8 mouse cellular contexts compared by ENCODE assay signal in genomic region chr1:162186470-162187351, GRCm38 (mm10).
DNase-seq lines count a peak whose midpoint lies in the region; ATAC-seq lines count a peak whose summit lies in the region.

No protein-coding gene starts in this region.

- H3K27me3 ChIP-seq in forebrain, embryonic 16.5 days (replicated peaks; ENCODE audit: control insufficient read depth, insufficient read depth, low read length): no peaks in the 10 kb centered on the region
- no peaks in the 10 kb centered on the region for H3K27me3 ChIP-seq in intestine, embryonic 16.5 days (replicated peaks; ENCODE audit: control insufficient read depth, insufficient read depth, low read length)

- peaks cover 21% of the 10 kb centered on the region for H3K4me1 ChIP-seq in forebrain, embryonic 16.5 days (replicated peaks; ENCODE audit: control insufficient read depth, insufficient read depth, low read length)
- peaks cover 14% of the 10 kb centered on the region for H3K4me1 ChIP-seq in intestine, embryonic 16.5 days (ENCODE audit: control insufficient read depth, insufficient read depth, low read length)

- DNase-seq in thymus, postnatal 0 days (ENCODE audit: low spot score): peak; percentile 7
- no peak for DNase-seq in thymus, postnatal 4 days
- peak; percentile 61 for DNase-seq in retina, postnatal 1 day
- DNase-seq in urinary bladder, postnatal 36 days (ENCODE audit: low spot score in 2 of 2): no peak
- DNase-seq in adrenal gland, postnatal 14 days: no peak
- DNase-seq in urinary bladder, postnatal 10 days (ENCODE audit: low spot score): no peak

- WGBS in forebrain, embryonic 16.5 days: 49% methylated on average over 7 of the region's 7 CpGs
- WGBS in intestine, embryonic 16.5 days: 41% methylated on average over 7 of the region's 7 CpGs

- no peak overlapping the region for H3K4me2 ChIP-seq in forebrain, embryonic 16.5 days (ENCODE audit: low read length)
- no peak overlapping the region for H3K4me2 ChIP-seq in intestine, embryonic 16.5 days (ENCODE audit: low read depth, low read length)

- H3K27ac ChIP-seq in forebrain, embryonic 16.5 days (ENCODE audit: low read length): peak overlapping the region; percentile 18; the same call in 1 of the 2 replicates
- peak overlapping the region; percentile 91 for H3K27ac ChIP-seq in intestine, embryonic 16.5 days (ENCODE audit: low read length)

- no peaks in the 10 kb centered on the region for H3K9me3 ChIP-seq in forebrain, embryonic 16.5 days (ENCODE audit: control insufficient read depth, low read length)
- H3K9me3 ChIP-seq in intestine, embryonic 16.5 days (ENCODE audit: control insufficient read depth, low read length): no peaks in the 10 kb centered on the region

- no peak for ATAC-seq in forebrain, embryonic 16.5 days
- peak; percentile 80 for ATAC-seq in intestine, embryonic 16.5 days

- no peaks in the 10 kb centered on the region for H3K36me3 ChIP-seq in forebrain, embryonic 16.5 days (ENCODE audit: control insufficient read depth, insufficient read depth)
- no peaks in the 10 kb centered on the region for H3K36me3 ChIP-seq in intestine, embryonic 16.5 days (ENCODE audit: control insufficient read depth, insufficient read depth, low read length)

- no peak overlapping the region for H3K4me3 ChIP-seq in forebrain, embryonic 16.5 days (replicated peaks; ENCODE audit: low read length)
- H3K4me3 ChIP-seq in intestine, embryonic 16.5 days (ENCODE audit: low read length): no peak overlapping the region

- no peak overlapping the region for H3K9ac ChIP-seq in forebrain, embryonic 16.5 days (replicated peaks; ENCODE audit: low read depth, low read length)
- no peak overlapping the region for H3K9ac ChIP-seq in intestine, embryonic 16.5 days (ENCODE audit: low read depth, low read length)

Comparison
In these comparisons a context has a peak if more than half of its experiments do, and no peak if none do; other contexts are left out.
1. DNase-seq: peak in thymus, postnatal 0 days (single experiment) and retina, postnatal 1 day (single experiment); none in thymus, postnatal 4 days (single experiment), urinary bladder, postnatal 36 days (0 of 2), adrenal gland, postnatal 14 days (single experiment) and urinary bladder, postnatal 10 days (single experiment).